Mouse (Mus musculus) naive thymus-derived CD4-positive, alpha-beta T cell, adult 2 months (primary cell): ENCODE measurements around the gene Dmd.

Source experiments
- DNase-seq: peaks from one replicate; pipeline ENCODE4 v3.0.0-alpha.2; 2011; ENCODE audit warnings: low read depth

Dmd gene

GRCm38 (mm10) chrX:85048141-85049110, 2099.8 kb downstream of the Dmd start:
- peak; percentile 2 for DNase-seq

GRCm38 (mm10) chrX:85049593-85049992, 2100.9 kb downstream of the Dmd start:
- DNase-seq: no peak

- no peak for DNase-seq
Measured at GRCm38 (mm10) chrX:85073602-85074001, 2124.9 kb downstream of the Dmd start.

- DNase-seq: no peak
Measured at GRCm38 (mm10) chrX:85076845-85077244, 2128.2 kb downstream of the Dmd start.

- DNase-seq: no peak
Measured at GRCm38 (mm10) chrX:85077605-85078004, 2128.9 kb downstream of the Dmd start.

- DNase-seq: no peak
Measured at GRCm38 (mm10) chrX:85079174-85079573, 2130.5 kb downstream of the Dmd start.

GRCm38 (mm10) chrX:85084237-85085153, 2135.8 kb downstream of the Dmd start:
- no peak for DNase-seq

GRCm38 (mm10) chrX:85089506-85089905, 2140.8 kb downstream of the Dmd start:
- DNase-seq: no peak

- DNase-seq: no peak
Measured at GRCm38 (mm10) chrX:85093354-85093753, 2144.7 kb downstream of the Dmd start.

GRCm38 (mm10) chrX:85098691-85099090, 2150.0 kb downstream of the Dmd start:
- no peak for DNase-seq

- DNase-seq: no peak
Measured at GRCm38 (mm10) chrX:85112418-85112817, 2163.7 kb downstream of the Dmd start.

- DNase-seq: no peak
Measured at GRCm38 (mm10) chrX:85132706-85133105, 2184.0 kb downstream of the Dmd start.

- no peak for DNase-seq
Measured at GRCm38 (mm10) chrX:85137293-85137692, 2188.6 kb downstream of the Dmd start.

- DNase-seq: no peak
Measured at GRCm38 (mm10) chrX:85171264-85171663, 2222.6 kb downstream of the Dmd start.

GRCm38 (mm10) chrX:85187565-85187964, 2238.9 kb downstream of the Dmd start:
- DNase-seq: no peak

GRCm38 (mm10) chrX:85193856-85194255, 2245.2 kb downstream of the Dmd start:
- DNase-seq: no peak

GRCm38 (mm10) chrX:85197688-85198087, 2249.0 kb downstream of the Dmd start:
- DNase-seq: no peak

- DNase-seq: no peak
Measured at GRCm38 (mm10) chrX:85199398-85199797, 2250.7 kb downstream of the Dmd start.

- DNase-seq: no peak
Measured at GRCm38 (mm10) chrX:85207001-85207400, 2258.3 kb downstream of the Dmd start.

- peak; percentile 41 for DNase-seq
Measured at GRCm38 (mm10) chrX:85226883-85227282, 2278.2 kb downstream of the Dmd start.

GRCm38 (mm10) chrX:85249379-85249778, 2300.7 kb downstream of the Dmd start, which contains the start of gene Fthl17a:
Gene Fthl17a (plus strand): TSS chrX:85249679.
- no peak for DNase-seq
